ENCODE assay signal across 23 mouse cellular contexts in genomic region chr3:152558106-152558505, GRCm38 (mm10).
DNase-seq lines count a peak whose midpoint lies in the region; ATAC-seq and TF ChIP-seq lines count a peak whose summit lies in the region.
"Had no signal": no experiment of that assay in that cellular context is flagged by ENCODE, and none has a peak within 500 bp of the region (broad histone marks: within the 10 kb centered on the region; RNA-seq: fewer than 3 reads in every experiment).

No protein-coding gene starts in this region.

- TF ChIP-seq CTCF in liver, embryonic 14.5 days (IDR thresholded peaks at IDR 0.05; ENCODE audit: low read depth): no peak

- H3K4me2 ChIP-seq in liver, embryonic 11.5 days: peak overlapping the region; percentile 40; the same call in 1 of the 2 replicates
- 0 out of 2 replicates have a peak overlapping the region, but pooled peaks have one; percentile 11 for H3K4me2 ChIP-seq in intestine, embryonic 15.5 days (replicated peaks)
- peak overlapping the region; percentile 19 for H3K4me2 ChIP-seq in liver, embryonic 14.5 days (ENCODE audit: low read depth)
- H3K4me2 ChIP-seq in stomach, embryonic 16.5 days (ENCODE audit: low read depth, low read length): no peak overlapping the region
- no peak overlapping the region for H3K4me2 ChIP-seq in hindbrain, embryonic 11.5 days (replicated peaks; ENCODE audit: low read depth, low read length)
- H3K4me2 ChIP-seq: hindbrain, embryonic 15.5 days; limb, embryonic 12.5 days; midbrain, embryonic 15.5 days; neural tube, embryonic 13.5 days had no signal

- TF ChIP-seq EP300 in liver, embryonic 14.5 days (IDR thresholded peaks at IDR 0.05; ENCODE audit: low read depth): no peak

- no peaks in the 10 kb centered on the region for H3K9me3 ChIP-seq in liver, embryonic 11.5 days (ENCODE audit: control insufficient read depth, low read length)
- H3K9me3 ChIP-seq in intestine, embryonic 15.5 days: no peaks in the 10 kb centered on the region
- no peaks in the 10 kb centered on the region for H3K9me3 ChIP-seq in liver, embryonic 14.5 days (ENCODE audit: control insufficient read depth, low read length)
- no peaks in the 10 kb centered on the region for H3K9me3 ChIP-seq in stomach, embryonic 16.5 days (replicated peaks; ENCODE audit: control insufficient read depth, low read length)
- no peaks in the 10 kb centered on the region for H3K9me3 ChIP-seq in hindbrain, embryonic 11.5 days (ENCODE audit: control insufficient read depth, low read length)
- H3K9me3 ChIP-seq: embryonic facial prominence, embryonic 10.5 days; hindbrain, embryonic 15.5 days; limb, embryonic 12.5 days; megakaryocyte, embryonic 14.5 days; midbrain, embryonic 15.5 days; neural tube, embryonic 13.5 days had no signal

- H3K4me1 ChIP-seq in liver, embryonic 11.5 days (replicated peaks; ENCODE audit: control insufficient read depth, insufficient read depth, low read length): peaks cover 14% of the 10 kb centered on the region
- H3K4me1 ChIP-seq in intestine, embryonic 15.5 days (replicated peaks): no peaks in the 10 kb centered on the region; the same call in 1 of the 2 replicates
- peaks cover 15 to 22% of the 10 kb centered on the region in 2 experiments for H3K4me1 ChIP-seq in liver, embryonic 14.5 days (replicated peaks; ENCODE audit: control insufficient read depth in 2 of 2, insufficient read depth in 2 of 2, low read length in 1 of 2)
- H3K4me1 ChIP-seq in stomach, embryonic 16.5 days (ENCODE audit: control insufficient read depth, insufficient read depth, low read length): no peaks in the 10 kb centered on the region; the same call in 1 of the 2 replicates
- no peaks in the 10 kb centered on the region for H3K4me1 ChIP-seq in hindbrain, embryonic 11.5 days (replicated peaks; ENCODE audit: control insufficient read depth, insufficient read depth, low read length)
- H3K4me1 ChIP-seq: hindbrain, embryonic 15.5 days; limb, embryonic 12.5 days; midbrain, embryonic 15.5 days; neural tube, embryonic 13.5 days had no signal

- no peak overlapping the region for H3K27ac ChIP-seq in liver, embryonic 11.5 days (ENCODE audit: low read depth, low read length)
- H3K27ac ChIP-seq in intestine, embryonic 15.5 days: no peak overlapping the region
- H3K27ac ChIP-seq in liver, embryonic 14.5 days: no peak overlapping the region; the same call in 1 of the 2 replicates
- no peak overlapping the region for H3K27ac ChIP-seq in stomach, embryonic 16.5 days (ENCODE audit: low read length)
- no peak overlapping the region for H3K27ac ChIP-seq in hindbrain, embryonic 11.5 days (ENCODE audit: low read depth, low read length)
- H3K27ac ChIP-seq: embryonic facial prominence, embryonic 10.5 days; hindbrain, embryonic 15.5 days; limb, embryonic 12.5 days; midbrain, embryonic 15.5 days; neural tube, embryonic 13.5 days had no signal

- H3K4me3 ChIP-seq in liver, embryonic 11.5 days (ENCODE audit: low read depth, low read length): no peak overlapping the region
- no peak overlapping the region for H3K4me3 ChIP-seq in intestine, embryonic 15.5 days (replicated peaks)
- no peak overlapping the region for H3K4me3 ChIP-seq in liver, embryonic 14.5 days (ENCODE audit: insufficient read depth in 1 of 2, low read depth in 2 of 2, low read length in 2 of 2)
- H3K4me3 ChIP-seq in stomach, embryonic 16.5 days (replicated peaks; ENCODE audit: low read length): no peak overlapping the region
- no peak overlapping the region for H3K4me3 ChIP-seq in hindbrain, embryonic 11.5 days (ENCODE audit: low read depth, low read length)
- H3K4me3 ChIP-seq: embryonic facial prominence, embryonic 10.5 days; hindbrain, embryonic 15.5 days; limb, embryonic 12.5 days; megakaryocyte, embryonic 14.5 days; midbrain, embryonic 15.5 days; neural tube, embryonic 13.5 days had no signal

- no peak for DNase-seq in liver, embryonic 11.5 days (ENCODE audit: low spot score)
- DNase-seq in liver: no peak
- no peak for DNase-seq in liver, embryonic 14.5 days (ENCODE audit: low read depth in 3 of 3, low spot score in 3 of 3)
- no peak for DNase-seq in hindbrain, embryonic 11.5 days (ENCODE audit: low spot score)
- DNase-seq in embryo, embryonic 9.5 days (ENCODE audit: extremely low spot score): no peak
- DNase-seq in right cerebral cortex, postnatal 25 days: no peak
- DNase-seq: adrenal gland, postnatal 25 days; cerebellum, adult 11 months; cerebellum, adult 9-11 months; forebrain, postnatal 0 days; gastrocnemius, postnatal 25 days; kidney, adult 11 months; layer of hippocampus, postnatal 36 days; lung, adult 2 months; right cerebral cortex, postnatal 4 days had no signal

- H3K27me3 ChIP-seq in liver, embryonic 11.5 days (replicated peaks; ENCODE audit: control insufficient read depth, insufficient read depth, low read length): no peaks in the 10 kb centered on the region
- H3K27me3 ChIP-seq in intestine, embryonic 15.5 days (replicated peaks): no peaks in the 10 kb centered on the region
- no peaks in the 10 kb centered on the region for H3K27me3 ChIP-seq in liver, embryonic 14.5 days (ENCODE audit: control insufficient read depth, insufficient read depth, low read length)
- no peaks in the 10 kb centered on the region for H3K27me3 ChIP-seq in stomach, embryonic 16.5 days (ENCODE audit: control insufficient read depth, insufficient read depth, low read length)
- H3K27me3 ChIP-seq in hindbrain, embryonic 11.5 days (ENCODE audit: control insufficient read depth, insufficient read depth, low read length): no peaks in the 10 kb centered on the region
- H3K27me3 ChIP-seq: hindbrain, embryonic 15.5 days; limb, embryonic 12.5 days; megakaryocyte, embryonic 14.5 days; midbrain, embryonic 15.5 days; neural tube, embryonic 13.5 days had no signal

- no peak; the same call in 1 of the 2 replicates for ATAC-seq in liver, embryonic 11.5 days (replicated peaks; ENCODE audit: low FRiP score)
- ATAC-seq in intestine, embryonic 15.5 days: peak; percentile 48; the same call in 1 of the 2 replicates
- peak; percentile 33 for ATAC-seq in liver, embryonic 14.5 days (ENCODE audit: insufficient read depth)
- ATAC-seq in stomach, embryonic 16.5 days (ENCODE audit: insufficient read depth, low FRiP score): peak; percentile 23; the same call in 1 of the 2 replicates
- ATAC-seq in hindbrain, embryonic 11.5 days (ENCODE audit: low FRiP score): no peak
- ATAC-seq: forebrain, postnatal 0 days; midbrain, embryonic 15.5 days had no signal

- no peaks in the 10 kb centered on the region for H3K36me3 ChIP-seq in liver, embryonic 11.5 days (ENCODE audit: control insufficient read depth, insufficient read depth, low read length)
- no peaks in the 10 kb centered on the region for H3K36me3 ChIP-seq in intestine, embryonic 15.5 days
- no peaks in the 10 kb centered on the region for H3K36me3 ChIP-seq in liver, embryonic 14.5 days (replicated peaks; ENCODE audit: control insufficient read depth, insufficient read depth, low read depth)
- no peaks in the 10 kb centered on the region for H3K36me3 ChIP-seq in stomach, embryonic 16.5 days (ENCODE audit: control insufficient read depth, insufficient read depth, low read length)
- H3K36me3 ChIP-seq in hindbrain, embryonic 11.5 days (ENCODE audit: control insufficient read depth, insufficient read depth, low read length): no peaks in the 10 kb centered on the region
- H3K36me3 ChIP-seq: embryonic facial prominence, embryonic 10.5 days; hindbrain, embryonic 15.5 days; limb, embryonic 12.5 days; midbrain, embryonic 15.5 days; neural tube, embryonic 13.5 days had no signal

- H3K9ac ChIP-seq in liver, embryonic 11.5 days (ENCODE audit: low read depth, low read length): no peak overlapping the region
- H3K9ac ChIP-seq in intestine, embryonic 15.5 days: no peak overlapping the region
- H3K9ac ChIP-seq in liver, embryonic 14.5 days (replicated peaks): no peak overlapping the region
- H3K9ac ChIP-seq in stomach, embryonic 16.5 days (ENCODE audit: low read length): no peak overlapping the region
- H3K9ac ChIP-seq in hindbrain, embryonic 11.5 days (ENCODE audit: low read depth, low read length): no peak overlapping the region
- H3K9ac ChIP-seq: forebrain, postnatal 0 days; hindbrain, embryonic 15.5 days; limb, embryonic 12.5 days; midbrain, embryonic 15.5 days; neural tube, embryonic 13.5 days had no signal

- 54% methylated on average over 10 of the region's 10 CpGs for WGBS in liver, embryonic 11.5 days
- 49% methylated on average over 10 of the region's 10 CpGs for WGBS in intestine, embryonic 15.5 days
- WGBS in liver, embryonic 14.5 days (ENCODE audit: insufficient replicate concordance): 42% methylated on average over 10 of the region's 10 CpGs
- WGBS in stomach, embryonic 16.5 days: 52% methylated on average over 10 of the region's 10 CpGs
- WGBS in hindbrain, embryonic 11.5 days: 63% methylated on average over 10 of the region's 10 CpGs

Comparison
In these comparisons a context has a peak if more than half of its experiments do, and no peak if none do; other contexts are left out.
1. ATAC-seq: peak in intestine, embryonic 15.5 days (single experiment), liver, embryonic 14.5 days (single experiment) and stomach, embryonic 16.5 days (single experiment); none in liver, embryonic 11.5 days (single experiment) and hindbrain, embryonic 11.5 days (single experiment).
2. H3K4me2 ChIP-seq: peak in liver, embryonic 11.5 days (single experiment), intestine, embryonic 15.5 days (single experiment) and liver, embryonic 14.5 days (single experiment); none in stomach, embryonic 16.5 days (single experiment) and hindbrain, embryonic 11.5 days (single experiment).